Mouse (Mus musculus) ES-Bruce4 (cell line): ENCODE results near the gene 2300009A05Rik.

Experiments
- CTCF ChIP-seq: IDR thresholded peaks from one replicate; pipeline ENCODE4 v1.8.1; 2011; ENCODE audit warnings: low read depth, low read length
- EP300 ChIP-seq: IDR thresholded peaks from 2 replicates; pipeline ENCODE4 v1.6.1; 2011; ENCODE audit warnings: low read depth, low read length; ENCODE audit not compliant: insufficient read depth
- POLR2A ChIP-seq: IDR thresholded peaks from one replicate; pipeline ENCODE4 v1.8.1; 2011; ENCODE audit warnings: low read length; ENCODE audit not compliant: insufficient read depth

GRCm38 (mm10) chr9:63346029-63346428 lies 53.0 kb downstream of the 2300009A05Rik start:
- no peak for TF ChIP-seq CTCF
- no peak for TF ChIP-seq POLR2A
- no peak for TF ChIP-seq EP300
